Mouse (Mus musculus): ENCODE data around the gene Ap2s1. TPM values are rescaled to one million over a fixed set of nuclear protein-coding genes. Genes with fewer than 3 reads are reported as not detected.

Ap2s1 gene
- polyA plus RNA-seq, 1 experiment: 200 TPM

DNA sequence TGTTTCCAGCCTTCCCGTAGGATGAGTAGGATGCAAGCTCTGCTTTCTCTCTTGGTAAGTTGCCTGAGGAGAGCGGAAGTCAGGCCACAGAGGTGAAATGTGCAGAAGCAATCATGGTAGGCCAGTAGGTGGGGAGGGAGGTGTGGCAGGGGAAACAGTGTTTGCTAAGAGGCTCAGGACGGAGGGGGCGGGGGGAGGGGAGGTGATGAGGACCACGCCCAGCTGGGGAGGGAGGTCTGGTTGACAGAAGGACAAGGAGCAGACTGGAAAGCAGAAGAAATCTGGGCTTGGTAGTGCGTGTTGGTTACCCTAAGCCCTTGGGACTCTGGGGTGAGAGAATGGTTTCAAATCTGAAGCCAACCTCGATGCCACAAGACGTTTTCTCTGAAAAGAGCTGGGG lies 22.1 kb downstream of the Ap2s1 start:
- Histone ChIP-seq H3K4me3 (replicated peaks; ENCODE audit: control insufficient read depth, low read depth, low read length) (no peak overlapping the region), H3K27ac (ENCODE audit: control insufficient read depth, insufficient read depth, low read depth, low read length, poor library complexity) (no peak overlapping the region), H3K4me1 (ENCODE audit: control insufficient read depth, insufficient read depth, low read length) (no peaks in the 10 kb centered on the region)
- TF ChIP-seq CTCF (IDR thresholded peaks at IDR 0.05; ENCODE audit: control insufficient read depth, insufficient read depth, low read length) (no peak), POLR2A (IDR thresholded peaks at IDR 0.05; ENCODE audit: borderline replicate concordance, control insufficient read depth, low read depth, low read length) (no peak)
- WGBS: 11% methylated on average over 8 of the region's 8 CpGs

DNA sequence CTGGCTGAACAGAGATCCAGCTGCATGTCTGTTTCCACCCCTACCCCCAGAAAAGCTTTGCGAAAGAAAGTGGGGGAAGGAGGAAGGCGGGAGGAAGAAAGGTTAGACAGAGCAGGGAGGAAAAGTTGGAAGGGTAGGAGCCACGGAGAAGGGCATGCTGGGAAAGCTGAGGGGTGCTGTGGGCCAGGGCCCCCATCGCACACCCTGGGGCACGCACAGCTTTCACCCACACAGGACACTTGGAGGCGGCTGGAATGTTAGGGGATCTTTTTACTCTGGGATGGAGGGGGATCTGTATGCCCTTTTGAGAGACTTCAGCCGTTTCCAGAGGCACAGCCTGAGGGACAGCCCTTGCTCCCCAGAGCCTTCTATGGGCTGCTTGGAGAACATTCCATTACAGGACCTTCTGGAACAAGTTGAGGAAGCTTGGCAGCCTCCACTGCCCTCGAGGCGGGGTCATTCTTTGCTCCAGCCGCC lies 22.8 kb downstream of the Ap2s1 start:
- Histone ChIP-seq H3K4me3 (replicated peaks; ENCODE audit: control insufficient read depth, low read depth, low read length) (no peak overlapping the region), H3K27ac (ENCODE audit: control insufficient read depth, insufficient read depth, low read depth, low read length, poor library complexity) (no peak overlapping the region), H3K4me1 (ENCODE audit: control insufficient read depth, insufficient read depth, low read length) (no peaks in the 10 kb centered on the region)
- 62% methylated on average over 10 of the region's 10 CpGs for WGBS
- TF ChIP-seq POLR2A (IDR thresholded peaks at IDR 0.05; ENCODE audit: borderline replicate concordance, control insufficient read depth, low read depth, low read length): no peak
- no peak for TF ChIP-seq CTCF (IDR thresholded peaks at IDR 0.05; ENCODE audit: control insufficient read depth, insufficient read depth, low read length)

DNA sequence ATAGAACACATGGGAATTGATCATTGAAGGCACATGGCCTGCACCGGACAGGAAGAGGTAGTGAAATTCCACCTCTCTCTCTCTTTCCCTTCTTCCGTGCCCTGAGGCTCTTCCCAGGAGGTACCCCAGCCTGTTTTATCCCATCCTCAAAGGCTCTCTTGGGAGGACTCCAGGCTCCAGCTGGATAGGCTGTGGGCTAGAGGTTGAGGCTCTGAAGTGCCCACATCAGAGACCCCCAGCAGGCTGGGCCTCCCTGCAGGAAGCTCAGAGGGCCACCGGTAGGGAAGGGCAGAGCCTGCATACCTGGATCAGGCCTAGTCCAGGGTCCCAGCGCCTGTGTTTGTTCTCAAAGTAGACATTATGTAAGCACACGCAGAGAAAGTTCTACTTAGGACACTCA lies 23.4 kb downstream of the Ap2s1 start:
- Histone ChIP-seq H3K27ac (ENCODE audit: control insufficient read depth, insufficient read depth, low read depth, low read length, poor library complexity) (no peak overlapping the region), H3K4me1 (ENCODE audit: control insufficient read depth, insufficient read depth, low read length) (no peaks in the 10 kb centered on the region), H3K4me3 (replicated peaks; ENCODE audit: control insufficient read depth, low read depth, low read length) (no peak overlapping the region)
- TF ChIP-seq CTCF (IDR thresholded peaks at IDR 0.05; ENCODE audit: control insufficient read depth, insufficient read depth, low read length): no peak
- TF ChIP-seq POLR2A (IDR thresholded peaks at IDR 0.05; ENCODE audit: borderline replicate concordance, control insufficient read depth, low read depth, low read length): no peak
- WGBS: 77% methylated on average over 5 of the region's 5 CpGs

DNA sequence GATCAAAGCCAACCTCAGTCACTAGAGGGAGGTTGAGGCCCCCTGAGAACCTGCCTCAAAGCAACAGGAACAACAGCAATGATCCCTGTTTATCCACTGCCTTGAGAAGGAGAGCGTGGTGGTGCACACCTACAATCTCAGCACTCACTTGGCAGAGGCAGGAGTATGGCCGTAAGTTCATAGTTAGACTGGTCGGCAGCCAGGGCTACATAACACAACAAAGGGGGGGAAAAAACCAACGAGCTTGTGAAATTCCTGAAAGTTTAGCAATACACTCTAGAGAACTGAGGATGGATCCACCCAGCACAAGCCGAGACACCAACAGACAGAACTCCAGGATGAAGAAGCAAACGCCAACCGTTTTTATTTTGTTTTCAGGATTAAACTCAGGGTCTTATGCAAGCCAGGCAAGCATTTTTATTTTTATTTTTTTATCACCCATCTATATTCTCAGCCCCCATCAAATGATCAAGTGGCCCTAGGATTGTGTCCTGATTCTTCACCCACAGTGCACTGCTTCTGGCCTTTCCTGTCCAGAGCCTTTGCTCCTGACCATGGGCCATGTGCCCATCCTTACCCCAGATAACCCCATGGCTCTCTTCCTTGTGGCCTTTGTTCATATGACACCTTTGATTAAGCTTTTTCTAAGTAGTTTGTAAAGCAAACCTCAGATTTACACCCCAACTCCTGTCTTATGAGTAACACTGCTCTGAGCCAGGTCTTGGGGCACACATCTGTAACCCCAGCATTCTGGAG lies 25.4 kb downstream of the Ap2s1 start:
- TF ChIP-seq POLR2A (IDR thresholded peaks at IDR 0.05; ENCODE audit: borderline replicate concordance, control insufficient read depth, low read depth, low read length) (no peak), CTCF (IDR thresholded peaks at IDR 0.05; ENCODE audit: control insufficient read depth, insufficient read depth, low read length) (no peak)
- H3K27ac ChIP-seq (ENCODE audit: control insufficient read depth, insufficient read depth, low read depth, low read length, poor library complexity): no peak overlapping the region
- H3K4me3 ChIP-seq (replicated peaks; ENCODE audit: control insufficient read depth, low read depth, low read length): no peak overlapping the region
- WGBS: 71% methylated on average over 7 of the region's 7 CpGs
- no peaks in the 10 kb centered on the region for H3K4me1 ChIP-seq (ENCODE audit: control insufficient read depth, insufficient read depth, low read length)

DNA sequence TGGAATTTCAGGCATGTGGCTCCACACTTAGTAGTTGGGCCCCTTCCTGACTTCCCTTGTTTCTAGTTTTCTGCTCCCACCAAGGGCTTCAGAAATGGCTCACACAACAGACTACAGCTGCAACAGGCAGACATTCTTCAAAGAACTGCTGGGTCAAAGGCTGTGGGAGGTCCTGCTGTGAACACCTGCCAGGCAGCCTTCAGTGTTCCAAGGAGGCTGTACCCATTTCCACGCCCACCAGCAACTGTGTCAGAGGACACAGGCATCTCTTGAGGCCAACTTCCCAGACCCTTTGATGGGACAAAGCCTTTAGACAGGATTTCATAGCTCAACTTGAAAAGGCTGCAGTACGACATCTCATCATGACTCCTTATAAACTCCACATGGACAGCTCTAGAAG lies 28.2 kb downstream of the Ap2s1 start:
- WGBS: 68% methylated on average over 2 of the region's 2 CpGs
- Histone ChIP-seq H3K4me1 (ENCODE audit: control insufficient read depth, insufficient read depth, low read length) (no peaks in the 10 kb centered on the region), H3K27ac (ENCODE audit: control insufficient read depth, insufficient read depth, low read depth, low read length, poor library complexity) (no peak overlapping the region), H3K4me3 (replicated peaks; ENCODE audit: control insufficient read depth, low read depth, low read length) (no peak overlapping the region)
- TF ChIP-seq POLR2A (IDR thresholded peaks at IDR 0.05; ENCODE audit: borderline replicate concordance, control insufficient read depth, low read depth, low read length) (no peak), CTCF (IDR thresholded peaks at IDR 0.05; ENCODE audit: control insufficient read depth, insufficient read depth, low read length) (no peak)

DNA sequence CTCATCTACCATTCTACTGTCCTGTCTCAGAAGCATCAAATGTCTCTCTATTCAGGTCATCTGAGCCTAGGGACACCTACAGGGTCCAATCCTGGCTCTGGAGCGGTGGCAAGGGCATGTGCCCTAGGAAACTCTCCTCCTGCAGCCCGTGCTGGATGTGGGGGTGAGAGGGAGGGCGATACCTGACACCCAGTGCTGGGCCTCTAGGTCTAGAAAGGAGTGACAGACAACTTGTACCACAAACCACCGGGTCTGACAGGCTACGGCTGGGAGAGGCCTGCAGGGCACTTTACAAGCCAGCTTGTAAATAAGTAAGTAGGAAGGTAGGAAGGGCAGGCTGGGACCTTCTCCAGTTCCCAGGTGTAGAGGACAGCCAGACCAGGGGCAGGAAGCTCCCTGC lies 37.7 kb downstream of the Ap2s1 start:
- WGBS: 49% methylated on average over 5 of the region's 5 CpGs
- TF ChIP-seq POLR2A (IDR thresholded peaks at IDR 0.05; ENCODE audit: borderline replicate concordance, control insufficient read depth, low read depth, low read length) (no peak), CTCF (IDR thresholded peaks at IDR 0.05; ENCODE audit: control insufficient read depth, insufficient read depth, low read length) (no peak)
- Histone ChIP-seq H3K27ac (ENCODE audit: control insufficient read depth, insufficient read depth, low read depth, low read length, poor library complexity) (no peak overlapping the region), H3K4me3 (replicated peaks; ENCODE audit: control insufficient read depth, low read depth, low read length) (no peak overlapping the region), H3K4me1 (ENCODE audit: control insufficient read depth, insufficient read depth, low read length) (peaks cover 1% of the 10 kb centered on the region; the same call in 1 of the 2 replicates)

DNA sequence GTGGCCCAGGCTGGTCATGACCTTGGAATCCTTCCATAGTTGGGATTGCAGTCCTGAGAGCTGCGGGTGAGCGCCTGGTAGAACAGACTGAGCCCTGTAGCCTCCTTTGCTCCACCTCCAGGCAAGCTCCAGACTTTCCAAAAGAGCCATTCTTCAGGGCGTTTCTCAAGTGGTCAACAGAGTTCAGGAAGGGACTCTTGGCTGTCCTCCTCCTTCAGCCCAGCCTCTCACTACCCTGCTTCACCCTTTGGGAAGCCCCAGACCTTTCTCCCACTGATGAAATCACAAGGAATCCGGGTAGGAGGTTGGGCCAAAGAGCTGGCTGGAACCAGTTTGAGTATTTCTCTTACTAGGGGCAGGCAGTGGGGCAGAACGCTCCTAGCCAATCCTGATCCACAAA lies 41.9 kb downstream of the Ap2s1 start:
- WGBS: 82% methylated on average over 5 of the region's 5 CpGs
- peaks cover 6% of the 10 kb centered on the region; the same call in 1 of the 2 replicates for H3K4me1 ChIP-seq (ENCODE audit: control insufficient read depth, insufficient read depth, low read length)

DNA sequence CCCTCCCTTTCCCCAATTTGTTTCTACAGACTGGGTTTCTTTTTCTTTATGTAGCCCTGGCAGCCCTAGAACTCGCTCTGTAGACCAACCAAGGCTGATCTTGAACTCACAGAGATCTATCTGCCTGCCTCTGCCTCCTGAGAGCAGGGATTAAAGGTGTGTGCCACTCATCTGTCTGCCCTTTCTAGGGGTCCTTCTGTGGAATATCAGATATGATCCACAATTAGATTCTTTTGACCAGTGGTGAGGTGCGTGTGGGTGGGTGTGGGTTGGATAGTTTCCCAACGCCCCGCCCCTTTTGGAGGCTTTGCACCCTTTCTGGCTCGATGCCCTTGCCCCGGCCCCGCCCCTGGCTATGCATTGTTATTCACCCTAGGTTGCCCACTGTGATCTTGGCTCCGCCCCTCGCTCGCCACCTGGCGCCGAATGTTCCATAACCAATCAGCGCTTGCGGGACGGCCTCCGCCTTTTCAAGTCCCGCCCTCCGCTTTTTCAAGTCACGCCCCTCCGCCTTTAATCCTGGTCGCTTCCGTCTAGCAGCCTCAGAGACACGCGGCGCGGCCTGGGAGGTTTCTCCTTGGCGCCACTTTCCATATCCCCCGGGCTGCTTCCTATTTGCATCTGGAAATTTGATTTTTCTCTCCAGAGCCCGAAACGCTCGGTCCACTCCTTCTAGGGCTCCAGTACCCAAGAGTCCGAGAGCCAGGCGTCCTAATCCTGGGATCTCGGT lies 42.8 kb downstream of the Ap2s1 start, which contains the start of gene Slc1a5:
Gene Slc1a5 (plus strand): TSS at position 516 of the 730 bp plus-strand sequence.
- peak within 1 kb of the TSS; percentile 93 for H3K4me3 ChIP-seq (replicated peaks; ENCODE audit: control insufficient read depth, low read depth, low read length)
- WGBS: 2% methylated on average over 34 of the region's 34 CpGs
- peaks cover 6% of the 10 kb centered on the region; the same call in 1 of the 2 replicates for H3K4me1 ChIP-seq (ENCODE audit: control insufficient read depth, insufficient read depth, low read length)
- TF ChIP-seq POLR2A (IDR thresholded peaks at IDR 0.05; ENCODE audit: borderline replicate concordance, control insufficient read depth, low read depth, low read length) (peak; percentile 99), CTCF (IDR thresholded peaks at IDR 0.05; ENCODE audit: control insufficient read depth, insufficient read depth, low read length) (no peak)
- peak within 1 kb of the TSS; percentile 84 for H3K27ac ChIP-seq (ENCODE audit: control insufficient read depth, insufficient read depth, low read depth, low read length, poor library complexity)

More for the DNA sequence above, 41.9 kb downstream of the Ap2s1 start:
- H3K4me3 ChIP-seq (replicated peaks; ENCODE audit: control insufficient read depth, low read depth, low read length): no peak overlapping the region
- no peak overlapping the region for H3K27ac ChIP-seq (ENCODE audit: control insufficient read depth, insufficient read depth, low read depth, low read length, poor library complexity)
- TF ChIP-seq POLR2A (IDR thresholded peaks at IDR 0.05; ENCODE audit: borderline replicate concordance, control insufficient read depth, low read depth, low read length): no peak
- TF ChIP-seq CTCF (IDR thresholded peaks at IDR 0.05; ENCODE audit: control insufficient read depth, insufficient read depth, low read length): no peak

Measured in bone marrow, adult 2 months (tissue).